Mouse (Mus musculus): Measurements from ENCODE around the gene Prkn. TPM values are rescaled to one million over a fixed set of nuclear protein-coding genes. Genes with fewer than 3 reads are reported as not detected.

Gene Prkn
- polyA plus RNA-seq, 1 experiment from 2014 or later, result 2.8 TPM

- 44% methylated on average over 11 of the region's 11 CpGs for WGBS
- H3K27ac ChIP-seq (ENCODE audit: low read length), result no peak overlapping the region
Measured at GRCm38 (mm10) chr17:11392622-11393294, 552.6 kb downstream of the Prkn start.

GRCm38 (mm10) chr17:11394607-11395006, 554.4 kb downstream of the Prkn start:
- ATAC-seq (no peak), DNase-seq (ENCODE audit: low spot score) (no peak)
- Histone ChIP-seq H3K9me3 (ENCODE audit: low read length) (no peaks in the 10 kb centered on the region), H3K4me1 (ENCODE audit: insufficient read depth, low read depth, low read length) (no peaks in the 10 kb centered on the region), H3K9ac (replicated peaks; ENCODE audit: low read depth) (no peak overlapping the region), H3K27ac (ENCODE audit: low read length) (no peak overlapping the region), H3K4me2 (replicated peaks; ENCODE audit: low read depth, low read length) (no peak overlapping the region), H3K4me3 (ENCODE audit: low read depth, low read length) (no peak overlapping the region), H3K36me3 (ENCODE audit: insufficient read depth, low read length) (no peaks in the 10 kb centered on the region), H3K27me3 (replicated peaks; ENCODE audit: insufficient read depth, low read length) (no peaks in the 10 kb centered on the region)
- WGBS, result 80% methylated on average over 6 of the region's 6 CpGs
- TF ChIP-seq CTCF (IDR thresholded peaks at IDR 0.05), result no peak
- TF ChIP-seq EP300 (IDR thresholded peaks at IDR 0.05), result no peak

More at GRCm38 (mm10) chr17:11392622-11393294, 552.6 kb downstream of the Prkn start:
- Histone ChIP-seq H3K36me3 (ENCODE audit: insufficient read depth, low read length) (no peaks in the 10 kb centered on the region), H3K4me2 (replicated peaks; ENCODE audit: low read depth, low read length) (no peak overlapping the region), H3K9ac (replicated peaks; ENCODE audit: low read depth) (no peak overlapping the region), H3K4me3 (ENCODE audit: low read depth, low read length) (no peak overlapping the region), H3K27me3 (replicated peaks; ENCODE audit: insufficient read depth, low read length) (no peaks in the 10 kb centered on the region), H3K9me3 (ENCODE audit: low read length) (no peaks in the 10 kb centered on the region), H3K4me1 (ENCODE audit: insufficient read depth, low read depth, low read length) (no peaks in the 10 kb centered on the region)
- no peak for TF ChIP-seq EP300 (IDR thresholded peaks at IDR 0.05)
- no peak for TF ChIP-seq CTCF (IDR thresholded peaks at IDR 0.05)
- DNase-seq (ENCODE audit: low spot score), result no peak
- no peak for ATAC-seq

- Histone ChIP-seq H3K9ac (replicated peaks; ENCODE audit: low read depth) (no peak overlapping the region), H3K4me3 (ENCODE audit: low read depth, low read length) (no peak overlapping the region), H3K4me2 (replicated peaks; ENCODE audit: low read depth, low read length) (no peak overlapping the region), H3K4me1 (ENCODE audit: insufficient read depth, low read depth, low read length) (no peaks in the 10 kb centered on the region), H3K36me3 (ENCODE audit: insufficient read depth, low read length) (no peaks in the 10 kb centered on the region), H3K9me3 (ENCODE audit: low read length) (no peaks in the 10 kb centered on the region), H3K27me3 (replicated peaks; ENCODE audit: insufficient read depth, low read length) (no peaks in the 10 kb centered on the region), H3K27ac (ENCODE audit: low read length) (no peak overlapping the region)
- no peak for DNase-seq (ENCODE audit: low spot score)
- TF ChIP-seq CTCF (IDR thresholded peaks at IDR 0.05), result no peak
- no peak for TF ChIP-seq EP300 (IDR thresholded peaks at IDR 0.05)
- WGBS, result 84% methylated on average over 4 of the region's 4 CpGs
- no peak for ATAC-seq
Measured at GRCm38 (mm10) chr17:11397678-11398077, 557.5 kb downstream of the Prkn start.

GRCm38 (mm10) chr17:11402225-11402875, 562.2 kb downstream of the Prkn start:
- H3K9me3 ChIP-seq (ENCODE audit: low read length), result no peaks in the 10 kb centered on the region
- no peak overlapping the region for H3K9ac ChIP-seq (replicated peaks; ENCODE audit: low read depth)
- H3K27me3 ChIP-seq (replicated peaks; ENCODE audit: insufficient read depth, low read length), result no peaks in the 10 kb centered on the region
- no peak overlapping the region for H3K27ac ChIP-seq (ENCODE audit: low read length)
- DNase-seq (ENCODE audit: low spot score) (peak; percentile 7), ATAC-seq (no peak)
- no peak overlapping the region for H3K4me3 ChIP-seq (ENCODE audit: low read depth, low read length)
- H3K36me3 ChIP-seq (ENCODE audit: insufficient read depth, low read length), result no peaks in the 10 kb centered on the region
- 44% methylated on average over 2 of the region's 2 CpGs for whole genome bisulfite sequencing
- H3K4me2 ChIP-seq (replicated peaks; ENCODE audit: low read depth, low read length), result no peak overlapping the region
- no peak for TF ChIP-seq EP300 (IDR thresholded peaks at IDR 0.05)
- TF ChIP-seq CTCF (IDR thresholded peaks at IDR 0.05), result no peak
- no peaks in the 10 kb centered on the region for H3K4me1 ChIP-seq (ENCODE audit: insufficient read depth, low read depth, low read length)

GRCm38 (mm10) chr17:11411414-11411813, 571.2 kb downstream of the Prkn start:
- Histone ChIP-seq H3K9ac (replicated peaks; ENCODE audit: low read depth) (no peak overlapping the region), H3K9me3 (ENCODE audit: low read length) (no peaks in the 10 kb centered on the region), H3K4me2 (replicated peaks; ENCODE audit: low read depth, low read length) (no peak overlapping the region), H3K27ac (ENCODE audit: low read length) (no peak overlapping the region), H3K27me3 (replicated peaks; ENCODE audit: insufficient read depth, low read length) (no peaks in the 10 kb centered on the region), H3K4me1 (ENCODE audit: insufficient read depth, low read depth, low read length) (no peaks in the 10 kb centered on the region), H3K4me3 (ENCODE audit: low read depth, low read length) (no peak overlapping the region), H3K36me3 (ENCODE audit: insufficient read depth, low read length) (no peaks in the 10 kb centered on the region)
- DNase-seq (ENCODE audit: low spot score) (no peak), ATAC-seq (no peak)
- 39% methylated on average over 10 of the region's 10 CpGs for WGBS
- TF ChIP-seq EP300 (IDR thresholded peaks at IDR 0.05) (no peak), CTCF (IDR thresholded peaks at IDR 0.05) (no peak)

- ATAC-seq (no peak), DNase-seq (ENCODE audit: low spot score) (no peak)
- Histone ChIP-seq H3K4me1 (ENCODE audit: insufficient read depth, low read depth, low read length) (no peaks in the 10 kb centered on the region), H3K36me3 (ENCODE audit: insufficient read depth, low read length) (no peaks in the 10 kb centered on the region), H3K4me2 (replicated peaks; ENCODE audit: low read depth, low read length) (no peak overlapping the region), H3K9ac (replicated peaks; ENCODE audit: low read depth) (no peak overlapping the region), H3K27ac (ENCODE audit: low read length) (no peak overlapping the region), H3K9me3 (ENCODE audit: low read length) (no peaks in the 10 kb centered on the region), H3K27me3 (replicated peaks; ENCODE audit: insufficient read depth, low read length) (no peaks in the 10 kb centered on the region), H3K4me3 (ENCODE audit: low read depth, low read length) (no peak overlapping the region)
- TF ChIP-seq EP300 (IDR thresholded peaks at IDR 0.05), result no peak
- no peak for TF ChIP-seq CTCF (IDR thresholded peaks at IDR 0.05)
- WGBS, result 70% methylated on average over 5 of the region's 5 CpGs
Measured at GRCm38 (mm10) chr17:11413688-11414087, 573.5 kb downstream of the Prkn start.

Data from lung, postnatal 0 days (tissue).